Mouse (Mus musculus) urinary bladder, postnatal 4 days (tissue): ENCODE data around the gene Gfy.

Experiments
- DNase-seq, 2 experiments: peaks; one replicate each; pipeline ENCODE4 v3.0.0; 2021 to 2022; ENCODE audit warnings: low spot score in 2 of 2

Gene Gfy

DNA sequence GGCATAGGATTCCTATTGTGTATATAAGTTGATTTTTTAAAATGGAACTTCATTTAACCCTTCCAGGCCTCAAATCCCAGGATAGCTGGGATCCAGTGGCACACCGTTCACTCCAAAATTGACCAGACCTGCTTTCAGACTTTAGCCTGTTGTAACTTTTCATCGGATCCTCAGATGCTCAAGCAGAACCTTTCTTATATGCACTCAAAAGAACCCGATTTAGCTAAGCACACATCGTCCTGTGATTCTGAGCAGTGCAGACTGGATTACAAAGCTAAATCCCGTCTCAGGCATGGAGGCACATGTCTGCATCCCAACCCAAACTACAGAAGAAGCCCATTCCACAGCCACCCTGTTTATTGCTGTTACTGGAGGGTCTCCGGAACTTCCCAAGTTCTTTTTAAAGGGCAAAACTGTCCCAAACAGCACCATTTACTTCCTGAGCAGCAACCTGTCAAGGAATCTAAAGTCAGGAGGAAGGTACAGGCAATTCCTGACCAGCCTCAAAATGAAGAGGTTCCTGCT lies 51.6 kb downstream of the Gfy start:
- no peak for DNase-seq

DNA sequence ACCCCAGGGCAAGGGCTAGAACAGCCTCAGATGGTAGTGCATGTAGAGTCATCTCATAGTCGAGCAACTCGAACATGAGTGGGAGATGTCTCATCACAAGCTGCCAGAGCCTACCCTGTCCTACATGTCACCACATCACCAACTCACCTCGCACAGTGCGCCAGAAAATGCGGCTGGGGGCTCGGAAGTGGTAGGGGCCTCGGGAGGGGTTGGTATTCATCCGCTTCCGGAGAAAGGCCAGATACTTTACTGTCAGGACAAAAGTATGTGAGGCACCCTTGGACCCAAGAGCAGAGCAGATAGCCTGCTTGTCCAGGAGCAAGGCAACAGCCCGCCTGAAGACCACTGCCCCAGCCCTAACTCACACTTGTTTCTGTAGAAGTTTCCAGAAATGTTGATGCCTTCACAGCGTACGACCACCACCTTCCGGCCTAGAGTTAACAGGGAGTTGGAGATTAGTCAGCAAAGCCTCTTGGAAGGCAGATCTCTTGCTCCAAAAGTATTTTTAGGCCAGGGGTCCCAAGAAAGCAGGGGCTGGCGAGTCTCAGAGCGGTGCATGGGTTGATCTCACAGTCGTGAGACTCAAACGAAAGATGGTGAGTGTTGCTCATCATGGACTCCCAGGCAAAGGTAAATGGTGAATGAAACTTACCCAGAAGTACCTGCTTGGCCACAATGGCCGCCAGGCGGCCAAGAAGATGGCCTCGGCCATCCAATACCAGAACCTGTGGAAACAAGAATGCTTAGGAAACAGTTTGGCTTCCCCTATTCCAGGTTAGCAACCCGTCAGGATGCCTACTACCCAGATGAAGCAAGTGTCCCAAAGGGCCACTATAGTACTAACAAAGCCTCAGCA lies 52.3 kb downstream of the Gfy start:
- no peak for DNase-seq
